Mouse (Mus musculus) WW6 (cell line): ENCODE measurements around the gene Ric1.
"Not testable (repeated sequence)": the region's sequence is repeated elsewhere in the genome, so short reads cannot be mapped to it uniquely, and the experiment has no call there.

ENCODE experiments used
- DNase-seq: peaks from one replicate; pipeline ENCODE4 v3.0.0-alpha.2; 2013; ENCODE audit warnings: low read depth, low spot score

The Ric1 gene

DNA sequence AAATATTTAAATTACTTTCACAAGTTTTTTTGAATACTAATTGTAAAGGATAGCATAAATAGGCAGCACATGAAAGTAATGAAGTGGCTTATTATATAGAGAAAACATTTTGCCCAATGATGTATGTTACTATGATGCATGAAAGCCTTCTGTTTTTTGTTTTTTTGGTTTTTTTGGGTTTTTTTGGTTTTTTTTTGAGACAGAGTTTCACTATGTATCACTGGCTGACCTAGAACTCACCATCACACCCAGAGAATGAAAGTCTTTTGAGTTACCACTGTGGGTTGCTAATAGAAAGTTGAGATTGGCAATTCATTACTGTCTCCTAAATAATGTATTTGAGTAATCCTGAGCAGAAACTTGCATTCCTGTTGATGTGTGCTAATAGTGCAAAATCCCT, 4.8 kb downstream of the Ric1 start:
- DNase-seq: no peak

DNA sequence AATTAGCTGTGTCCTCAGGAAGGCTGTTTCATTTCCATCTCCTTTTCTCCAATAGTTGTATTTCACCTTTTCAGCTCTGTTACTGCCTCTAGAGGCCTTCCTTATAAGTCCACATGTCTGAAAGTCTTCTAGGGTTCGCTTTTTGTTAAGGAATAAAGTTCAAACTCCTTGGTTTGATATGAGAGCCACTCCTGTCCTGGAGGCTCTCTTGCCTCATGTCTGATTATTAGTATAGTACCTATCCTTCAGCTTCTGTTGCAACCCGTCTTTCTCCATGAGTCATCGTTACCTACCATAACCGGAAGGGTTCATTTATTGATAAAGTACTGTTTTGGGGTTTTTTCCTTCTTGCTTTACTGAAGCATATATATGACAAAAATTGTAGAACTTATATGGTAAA, 5.2 kb downstream of the Ric1 start:
- DNase-seq: no peak

DNA sequence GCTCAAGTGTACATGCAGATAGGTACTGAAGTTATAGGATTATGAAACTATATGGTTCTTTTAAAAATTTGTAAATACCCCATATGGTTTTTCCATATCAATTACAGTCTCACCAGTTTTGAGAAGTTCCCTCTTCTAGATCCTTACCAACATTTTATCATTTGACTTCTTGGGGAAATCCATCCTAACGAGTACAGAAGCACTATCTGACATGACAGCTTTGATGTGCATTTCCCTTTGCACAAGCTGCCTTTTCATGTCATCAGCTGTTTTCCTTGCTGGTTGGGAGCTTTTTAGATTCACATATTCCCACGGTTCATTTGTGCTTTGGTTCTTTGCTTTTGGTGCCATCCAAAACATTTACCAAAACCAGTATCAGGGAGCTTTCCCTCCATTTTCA, 6.5 kb downstream of the Ric1 start:
- no peak for DNase-seq

DNA sequence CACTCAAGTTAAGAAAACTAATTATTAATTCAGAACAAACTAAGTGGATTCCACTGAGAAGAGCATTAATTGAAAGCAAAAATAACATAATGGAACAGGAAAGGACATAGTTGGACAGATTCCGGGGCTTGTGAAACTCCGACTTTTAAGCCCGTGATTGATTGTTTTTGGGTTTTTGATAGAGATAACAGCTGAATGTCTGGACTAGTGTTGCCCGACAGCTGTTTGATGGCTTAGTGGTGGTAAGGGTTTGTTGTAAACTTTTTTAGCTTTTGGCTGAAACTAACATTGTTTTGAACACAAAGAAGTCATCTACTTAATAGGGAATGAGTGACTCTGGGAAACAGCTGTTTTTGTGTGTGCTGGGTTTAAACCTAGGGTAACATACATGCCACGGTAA, 11.9 kb downstream of the Ric1 start:
- no peak for DNase-seq

DNA sequence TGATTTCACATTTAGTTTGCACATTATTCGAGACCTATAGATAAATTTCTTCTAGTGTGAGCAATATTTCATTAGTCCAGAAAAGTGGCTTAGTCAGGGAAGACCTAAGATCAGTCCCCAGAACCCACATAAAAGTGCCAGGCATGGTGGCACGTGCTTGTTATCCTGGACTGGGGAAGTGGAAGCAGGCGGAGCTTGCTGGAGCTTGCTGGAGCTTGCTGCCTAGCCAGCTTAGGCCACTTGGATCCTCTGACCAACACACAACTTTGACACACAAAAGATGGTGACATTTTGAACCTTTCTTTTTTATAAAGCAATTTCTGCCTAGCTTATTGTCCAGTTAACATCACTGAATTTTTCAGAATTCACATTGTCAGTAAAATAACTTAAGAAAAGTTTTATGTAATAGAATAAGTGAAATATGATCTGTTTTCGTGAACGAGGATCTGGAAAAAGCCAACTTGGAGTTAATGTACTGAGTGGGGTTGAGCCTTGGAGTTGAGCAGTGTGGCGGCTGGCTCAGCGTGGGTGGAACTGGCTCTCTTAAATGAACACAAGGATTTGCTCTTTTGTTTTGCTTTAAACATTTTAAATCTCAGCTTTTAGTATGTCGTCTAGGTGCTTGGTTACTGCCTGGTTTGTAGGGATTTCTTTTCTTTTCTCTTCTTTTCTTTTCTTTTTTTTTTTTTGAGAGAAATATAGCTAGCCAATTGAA, 20.3 kb downstream of the Ric1 start:
- no peak for DNase-seq

DNA sequence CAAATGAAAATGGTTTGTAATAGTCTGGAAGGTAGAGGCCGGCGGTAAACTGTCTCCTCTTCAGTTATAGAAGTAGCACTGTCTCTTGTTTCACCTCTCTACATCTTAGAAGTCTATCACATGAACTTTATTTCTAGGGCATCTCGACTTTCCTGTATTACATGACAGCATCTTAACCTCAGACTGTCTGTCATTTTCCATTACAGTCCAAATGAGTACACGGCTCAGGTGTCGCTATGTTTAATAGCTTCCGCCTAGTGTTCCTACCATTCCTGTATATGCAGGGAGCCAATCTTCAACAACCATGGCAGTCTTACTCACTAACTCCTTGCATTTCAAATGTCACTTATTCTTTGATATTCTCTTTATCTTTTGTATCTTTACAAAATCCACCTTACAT, 21.9 kb downstream of the Ric1 start:
- no peak for DNase-seq

DNA sequence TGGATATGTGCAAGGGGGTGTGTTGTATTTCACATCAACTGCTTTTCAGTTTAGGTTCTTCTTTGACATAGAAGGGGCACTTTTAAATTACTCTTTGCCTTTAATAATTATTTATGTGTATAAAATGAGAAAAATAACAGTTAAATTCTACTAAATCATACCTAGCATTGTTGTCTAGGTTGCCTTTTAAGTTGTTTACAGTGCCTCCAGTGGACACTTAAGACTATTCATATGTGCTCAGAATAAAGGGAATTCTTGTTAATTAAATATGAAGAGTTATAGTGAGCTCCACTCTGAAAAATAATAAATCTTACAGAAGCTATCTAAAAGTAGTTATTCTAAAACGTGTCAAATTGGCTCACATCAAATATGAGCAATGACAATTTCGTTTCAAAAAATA, 28.5 kb downstream of the Ric1 start:
- no peak for DNase-seq

DNA sequence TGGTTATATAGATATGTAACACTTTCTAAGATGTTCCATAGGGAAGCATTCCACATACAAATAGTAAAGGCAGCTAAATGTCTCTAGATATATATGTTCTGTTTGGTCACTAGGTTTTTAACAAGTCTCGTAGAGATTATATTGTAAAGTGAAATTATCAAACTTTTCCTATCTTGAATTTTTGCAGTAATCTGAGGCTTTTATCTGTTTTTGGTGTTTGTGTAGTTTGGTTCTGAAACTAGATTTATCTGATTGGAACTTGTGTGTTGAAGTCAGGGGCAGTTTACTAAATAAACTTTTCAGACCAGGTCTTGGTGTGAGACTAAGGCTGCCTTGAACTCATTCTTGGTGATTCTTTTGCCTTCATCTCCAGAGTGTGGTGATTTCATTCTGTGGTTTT, 29.0 kb downstream of the Ric1 start:
- no peak for DNase-seq

DNA sequence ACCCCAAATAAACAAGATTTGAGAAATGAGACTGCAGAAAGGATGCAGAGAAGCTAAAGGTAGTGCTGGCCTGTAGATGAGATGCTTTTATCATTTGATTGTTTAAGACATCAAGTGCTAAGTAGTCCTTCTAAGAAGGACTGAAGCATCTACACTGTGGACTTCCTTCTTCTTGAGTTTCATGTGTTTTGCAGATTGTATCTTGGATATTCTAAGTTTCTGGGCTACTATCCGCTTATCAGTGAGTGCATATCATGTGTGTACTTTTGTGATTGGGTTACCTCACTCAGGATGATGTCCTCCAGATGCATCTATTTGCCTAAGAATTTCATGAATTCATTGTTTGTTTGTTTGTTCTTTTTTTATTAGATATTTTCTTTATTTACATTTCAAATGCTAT, 29.9 kb downstream of the Ric1 start:
- not testable (repeated sequence) for DNase-seq

DNA sequence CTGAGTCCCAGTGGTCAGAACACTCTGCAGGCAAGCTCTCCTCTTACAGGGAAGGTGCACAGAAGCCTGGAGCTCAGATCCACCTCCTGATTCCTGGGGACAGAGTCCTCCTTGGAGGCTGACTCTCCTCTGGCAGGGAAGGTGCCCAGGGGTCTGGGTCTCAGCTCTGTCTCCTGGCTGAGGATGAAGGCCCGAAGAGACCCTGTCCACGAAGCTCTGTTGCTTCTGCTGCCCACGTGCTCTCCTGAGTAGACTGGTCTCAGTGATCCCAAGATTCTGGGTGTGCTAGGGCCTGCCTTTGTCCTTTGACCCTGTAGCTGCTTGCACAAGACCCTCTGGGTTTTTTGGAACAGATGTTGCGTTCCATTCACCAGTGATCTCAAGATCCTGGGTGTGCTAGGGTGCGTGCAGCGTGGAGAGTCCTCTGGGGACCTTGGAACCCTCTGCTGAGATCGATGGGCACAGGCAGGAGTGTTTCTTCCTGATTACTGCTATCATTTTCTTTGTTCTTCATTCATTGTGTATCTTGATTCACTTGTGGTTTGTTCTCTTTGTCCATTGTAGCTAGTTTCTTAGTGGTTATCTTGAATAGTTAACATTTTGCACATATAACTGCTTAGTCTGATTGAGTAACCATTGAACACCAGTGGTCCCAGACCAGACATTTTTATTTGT, 35.2 kb downstream of the Ric1 start:
- not testable (repeated sequence) for DNase-seq

DNA sequence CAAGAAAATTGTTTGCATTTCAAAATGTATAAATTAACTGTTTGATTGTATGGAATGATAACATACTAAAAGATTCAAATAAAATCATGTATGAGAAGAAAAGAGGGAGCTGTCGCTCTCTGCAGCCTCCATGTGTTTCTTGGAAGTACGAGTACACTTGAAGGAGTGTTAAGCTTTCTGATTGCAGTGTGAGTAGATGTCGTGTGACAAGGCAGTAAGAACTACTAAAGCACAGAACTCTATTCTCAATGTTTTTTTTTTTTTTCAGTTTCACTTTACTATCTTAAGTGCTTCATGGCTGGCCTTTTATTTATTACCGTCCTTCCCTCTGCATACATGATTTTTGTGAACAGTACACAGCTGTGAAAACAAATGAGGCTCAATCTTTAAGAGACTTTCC, 40.1 kb downstream of the Ric1 start:
- no peak for DNase-seq

DNA sequence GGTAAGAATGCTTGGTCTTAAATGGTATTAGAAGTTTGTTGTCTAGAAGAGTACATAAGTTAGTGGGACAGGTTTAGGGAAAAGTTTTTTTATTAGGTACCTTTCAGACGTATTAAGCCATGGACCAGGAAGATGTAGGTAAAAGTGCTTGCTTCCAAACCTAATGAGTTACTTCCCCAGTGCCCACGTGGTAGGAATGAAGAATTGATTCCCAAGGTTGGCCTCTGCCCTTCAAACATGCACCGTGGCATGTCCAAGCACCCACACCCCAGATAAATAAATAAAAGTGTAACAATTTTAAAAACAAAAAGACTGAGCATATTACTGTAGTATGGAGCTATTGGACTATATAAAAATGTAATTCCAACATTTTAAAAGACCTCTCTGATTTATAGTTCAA, 40.5 kb downstream of the Ric1 start:
- DNase-seq: no peak

DNA sequence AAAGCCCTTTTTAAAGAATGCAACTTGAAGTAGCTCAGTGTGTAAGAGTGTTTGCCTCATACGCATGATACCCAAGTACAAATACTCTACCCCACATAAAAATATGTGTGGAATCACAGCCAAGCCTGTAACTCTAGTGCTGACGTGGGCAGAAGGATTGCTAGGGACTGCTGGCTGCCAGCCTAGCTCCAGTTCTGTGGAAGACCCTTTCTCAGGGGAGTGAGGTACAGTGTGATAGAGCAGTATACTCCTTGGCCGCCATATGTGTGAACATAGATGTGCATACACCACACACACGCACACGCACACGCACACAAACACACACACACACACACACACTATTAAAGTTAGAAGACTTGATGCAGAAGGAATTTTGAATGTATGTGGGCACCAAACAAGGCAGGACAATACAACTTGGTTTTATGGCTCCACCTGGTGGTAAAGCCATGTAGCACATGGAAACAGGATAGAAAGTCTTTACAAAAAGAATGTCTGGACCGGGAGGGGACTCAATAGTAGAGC, 41.2 kb downstream of the Ric1 start:
- DNase-seq: peak; percentile 13

DNA sequence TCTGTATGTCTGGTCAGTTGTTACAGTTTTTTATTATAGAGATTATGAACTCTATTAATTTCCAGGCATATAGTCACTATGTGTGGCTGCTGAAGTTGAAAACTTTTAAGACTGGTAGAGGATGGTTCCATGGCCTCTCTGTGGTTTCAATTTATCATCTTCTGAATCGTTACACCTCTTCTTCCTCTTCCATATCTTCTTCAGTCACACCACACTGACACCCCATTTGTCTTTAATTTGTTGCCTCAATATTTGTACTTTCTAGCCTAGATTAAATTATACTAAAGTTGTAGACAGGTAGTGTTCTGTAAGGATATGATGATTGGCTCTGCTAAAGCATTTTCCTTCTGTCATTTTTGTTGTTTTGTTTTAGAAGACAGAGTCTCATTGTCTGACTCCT, 44.4 kb downstream of the Ric1 start:
- DNase-seq: no peak

DNA sequence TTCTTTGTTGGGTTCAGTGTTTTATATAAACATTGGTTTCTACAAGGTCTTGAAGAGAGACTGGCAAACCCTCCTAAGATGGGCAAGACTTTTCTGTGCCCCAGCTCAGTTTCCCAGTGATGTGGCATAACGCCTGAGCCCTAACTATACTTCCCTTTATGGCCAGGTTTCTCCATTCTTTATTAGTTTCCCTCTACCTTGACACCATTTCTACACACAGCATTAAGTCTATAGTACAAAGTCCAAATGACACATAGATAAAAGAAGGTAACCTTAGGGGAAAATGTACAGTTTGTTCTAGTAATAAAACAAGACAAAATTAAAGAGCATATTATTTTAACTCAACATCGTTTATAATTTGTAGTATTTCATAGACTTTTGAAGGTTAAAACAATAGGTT, 60.4 kb downstream of the Ric1 start:
- no peak for DNase-seq

DNA sequence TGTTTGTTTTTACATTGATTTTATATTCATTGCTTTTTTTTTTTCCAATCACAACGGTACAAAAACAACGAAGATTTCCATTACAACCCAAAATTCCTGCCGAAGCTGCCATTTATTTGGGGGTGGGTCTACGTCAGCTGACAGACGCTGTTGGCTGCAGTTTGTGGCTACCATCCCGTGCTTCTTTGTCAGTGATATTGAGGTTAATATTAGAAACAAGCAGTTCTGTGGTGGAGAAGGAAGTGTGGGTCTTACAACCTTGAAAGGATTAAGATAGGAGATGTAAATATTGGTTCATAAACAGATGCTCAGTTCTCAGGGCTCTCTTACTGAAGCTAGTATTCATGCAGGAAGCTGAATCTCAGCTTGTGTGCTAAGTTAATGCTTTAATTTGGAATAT, 61.7 kb downstream of the Ric1 start:
- no peak for DNase-seq

DNA sequence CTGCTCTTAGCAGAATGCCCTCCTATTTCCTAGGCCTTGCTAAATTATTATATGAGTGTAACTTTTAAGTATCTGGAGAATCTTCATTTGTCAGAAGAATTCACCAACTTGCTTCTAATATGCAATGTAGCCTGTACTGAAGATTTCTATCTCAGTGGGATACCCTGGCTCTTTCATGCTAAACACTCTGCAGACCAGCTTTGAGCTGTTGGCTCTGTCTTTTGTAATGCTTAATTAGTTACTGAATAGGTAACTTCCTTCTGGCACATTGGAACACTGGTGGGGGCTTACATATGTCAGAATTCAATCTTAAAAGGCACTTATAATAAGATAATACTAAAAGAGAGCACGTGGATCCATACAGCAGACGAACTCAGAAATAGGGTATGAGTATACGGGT, 71.7 kb downstream of the Ric1 start:
- DNase-seq: not testable (repeated sequence)

DNA sequence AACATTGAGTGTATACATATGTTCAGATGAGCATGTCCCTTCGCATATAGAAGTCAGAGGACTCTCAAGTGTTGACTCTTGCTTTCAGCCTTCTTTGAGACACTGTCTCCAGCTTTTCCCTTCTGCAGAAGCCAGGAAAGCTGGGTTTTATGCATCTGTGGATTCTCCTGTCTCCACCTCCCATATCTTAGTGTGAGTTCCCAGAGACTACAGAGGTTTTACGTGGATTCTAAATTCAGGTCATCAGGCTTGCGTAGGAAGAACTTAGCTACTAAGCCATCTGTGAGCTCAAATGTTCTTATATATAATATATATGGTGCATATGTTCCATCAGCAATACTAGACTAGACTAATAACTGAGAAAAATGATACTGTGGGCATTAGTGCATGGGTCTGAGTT, 74.2 kb downstream of the Ric1 start:
- no peak for DNase-seq

DNA sequence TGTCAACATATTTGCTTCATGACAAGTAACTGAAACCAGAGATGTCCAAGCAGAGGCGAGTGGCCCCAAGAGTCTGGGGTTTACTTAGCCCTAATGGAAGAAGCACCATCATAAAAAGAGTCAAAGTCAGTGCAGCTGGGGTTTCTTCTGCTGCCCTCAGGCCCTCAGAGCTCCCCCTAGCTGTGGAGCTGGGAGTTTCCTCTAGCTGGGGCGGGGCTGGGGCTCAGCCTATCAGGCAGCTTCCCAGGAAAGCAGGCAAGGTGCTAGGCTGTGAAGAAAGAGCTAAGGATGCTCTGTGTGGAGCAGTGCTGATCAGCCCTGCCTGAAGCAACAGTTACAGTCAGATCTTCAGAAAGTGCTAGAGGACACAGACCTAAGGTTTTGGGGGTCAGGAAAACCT, 74.9 kb downstream of the Ric1 start:
- DNase-seq: peak; percentile 13

DNA sequence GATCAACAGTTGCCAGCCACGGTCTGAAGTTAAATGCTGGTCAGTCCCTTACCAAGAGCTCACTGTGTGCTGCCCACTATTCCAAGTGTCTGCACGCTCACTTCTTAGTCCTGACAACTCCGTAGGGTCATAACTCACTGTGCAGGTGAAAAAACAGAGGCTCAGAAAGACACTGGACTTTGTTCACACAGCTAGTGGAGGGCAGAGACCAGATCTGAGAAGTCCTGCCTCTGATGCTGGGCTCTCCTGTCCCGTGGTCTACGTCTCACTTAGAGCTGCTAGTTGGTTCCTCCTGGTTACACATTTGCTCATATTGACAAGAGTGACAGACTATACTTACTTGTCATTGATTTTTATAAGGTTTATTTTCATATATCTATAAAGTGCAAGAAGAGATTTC, 76.9 kb downstream of the Ric1 start:
- no peak for DNase-seq

DNA sequence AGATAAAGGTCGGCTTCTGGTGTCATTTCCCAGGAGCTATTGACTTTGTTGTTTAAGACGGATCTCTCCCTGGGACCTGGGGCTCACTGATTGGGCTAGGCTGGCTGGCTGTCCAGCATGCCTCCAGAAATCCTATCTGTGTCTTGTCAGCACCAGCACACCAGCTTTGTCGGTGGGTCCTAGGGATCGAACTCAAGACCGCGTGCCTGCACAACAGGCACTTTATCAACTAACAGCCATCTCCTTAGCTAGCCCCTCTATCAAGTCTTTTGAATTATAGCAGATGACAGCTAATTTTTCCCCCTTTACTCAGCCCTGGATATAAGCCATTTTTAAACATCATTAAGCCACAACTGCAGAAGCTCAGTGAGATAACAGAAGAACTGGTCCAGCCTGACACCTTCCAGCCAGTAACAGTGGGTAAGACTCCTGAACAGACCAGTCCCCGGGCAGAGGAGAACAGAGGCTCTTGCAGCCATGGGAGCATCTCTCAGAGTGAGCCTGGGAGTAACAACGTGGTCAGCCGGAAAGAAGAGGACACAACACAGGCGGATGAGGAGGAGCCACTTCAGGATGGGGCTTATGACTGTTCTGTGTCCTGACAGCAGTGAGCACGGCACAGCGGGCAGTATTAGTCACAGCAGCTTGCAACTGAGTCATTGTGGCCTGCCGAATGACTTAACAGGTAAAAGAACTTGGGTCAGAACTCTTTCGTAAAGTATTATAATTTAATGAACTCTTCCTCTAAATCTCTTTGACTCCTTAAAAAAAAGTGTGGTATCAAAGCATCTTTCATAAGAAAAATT, 81.7 kb downstream of the Ric1 start:
- DNase-seq: no peak

DNA sequence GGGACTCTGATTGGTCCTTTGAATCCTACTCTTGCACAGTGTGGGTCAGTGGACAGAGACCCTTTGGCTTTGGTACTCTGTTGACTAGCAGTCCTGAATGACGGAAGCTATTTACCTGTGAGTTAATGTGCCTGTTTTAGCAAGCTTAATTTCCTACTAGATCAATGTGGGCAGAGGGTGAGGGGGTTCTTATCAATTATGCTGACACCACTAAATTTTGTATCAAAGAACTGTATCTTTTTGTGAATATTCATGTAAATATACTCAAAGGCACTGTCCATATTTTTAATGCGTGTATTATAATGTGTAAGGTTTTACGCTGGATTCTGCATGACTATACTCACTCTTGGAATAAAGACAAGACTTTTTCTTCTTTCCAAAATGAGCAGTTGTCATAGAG, 82.6 kb downstream of the Ric1 start:
- DNase-seq: no peak

DNA sequence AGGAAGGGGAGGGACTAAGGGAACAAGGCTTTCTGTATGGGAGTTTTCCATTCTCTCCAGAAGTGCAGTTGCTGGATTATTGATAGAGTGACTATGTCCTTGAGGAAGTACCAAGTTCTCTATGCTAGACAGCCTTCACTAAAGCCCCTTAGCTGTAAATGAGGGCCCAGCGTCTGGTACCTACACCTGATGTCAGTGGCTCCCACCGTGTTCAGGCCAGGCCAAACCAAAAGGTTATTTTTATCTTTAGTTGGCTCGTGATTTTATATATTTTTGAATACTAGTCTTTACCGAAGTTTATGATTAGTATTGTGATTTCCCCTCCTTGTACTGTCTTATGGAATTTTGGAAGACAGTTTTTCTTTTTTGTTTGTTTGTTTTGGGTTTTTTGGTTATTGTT, 85.4 kb downstream of the Ric1 start:
- no peak for DNase-seq
